9 mouse cellular contexts compared by ENCODE assay signal in the genomic region with DNA sequence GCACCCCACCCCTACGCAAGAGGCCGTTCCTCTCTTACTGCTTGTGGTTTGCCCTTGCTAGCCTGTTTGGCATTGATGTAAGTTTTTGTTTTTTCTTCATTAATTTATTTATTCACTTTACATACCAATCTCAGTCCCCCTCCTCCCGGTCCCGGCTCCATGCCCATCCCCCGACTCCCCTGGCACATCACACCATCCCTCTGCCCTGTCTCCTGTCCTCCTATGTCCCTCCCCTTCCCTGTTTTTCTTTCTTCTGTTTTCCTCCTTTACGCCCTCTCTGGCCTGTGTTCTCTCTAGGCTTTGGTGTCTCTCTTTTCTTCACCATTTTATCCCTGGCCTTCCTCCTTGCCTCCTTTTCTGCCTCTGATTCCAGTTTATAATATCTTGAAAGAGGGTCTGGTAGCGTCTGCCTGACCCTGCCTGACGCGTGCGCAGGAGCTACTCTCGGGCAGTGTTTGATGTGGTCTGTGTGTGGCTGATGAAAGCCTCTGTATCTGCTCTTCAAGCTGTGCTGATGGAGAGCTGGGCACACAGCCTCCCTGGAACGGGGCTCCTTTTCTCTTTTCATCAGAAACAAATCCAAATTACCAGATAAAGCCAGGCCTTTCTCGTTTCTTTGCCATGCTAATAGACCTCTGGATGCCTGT.
DNase-seq lines count a peak whose midpoint lies in the region; ATAC-seq and TF ChIP-seq lines count a peak whose summit lies in the region.
"Had no signal": no experiment of that assay in that cellular context is flagged by ENCODE, and none has a peak within 500 bp of the region (broad histone marks: within the 10 kb centered on the region; RNA-seq: fewer than 3 reads in every experiment).

No protein-coding gene starts in this region.

- H3K27me3 ChIP-seq in kidney, embryonic 14.5 days (ENCODE audit: control insufficient read depth, insufficient read depth, low read length) = no peaks in the 10 kb centered on the region
- no peaks in the 10 kb centered on the region for H3K27me3 ChIP-seq in forebrain, postnatal 0 days (ENCODE audit: insufficient read depth, low read length)
- H3K27me3 ChIP-seq: megakaryocyte, embryonic 14.5 days had no signal

- H3K9ac ChIP-seq in kidney, embryonic 14.5 days (ENCODE audit: low read depth, low read length) = no peak overlapping the region
- H3K9ac ChIP-seq in forebrain, postnatal 0 days = no peak overlapping the region; the same call in 1 of the 2 replicates

- H3K4me2 ChIP-seq in kidney, embryonic 14.5 days (replicated peaks; ENCODE audit: low read depth, low read length) = no peak overlapping the region
- no peak overlapping the region for H3K4me2 ChIP-seq in forebrain, postnatal 0 days (ENCODE audit: low read depth)

- H3K36me3 ChIP-seq in kidney, embryonic 14.5 days (ENCODE audit: control insufficient read depth, insufficient read depth, low read length) = no peaks in the 10 kb centered on the region
- no peaks in the 10 kb centered on the region for H3K36me3 ChIP-seq in forebrain, postnatal 0 days (ENCODE audit: insufficient read depth)

- DNase-seq in kidney, adult 18-20 months = peak; percentile 5
- DNase-seq in ZHBTc4 (ENCODE audit: low read depth, low spot score) = peak; percentile 80
- peak; percentile 44 for DNase-seq in forebrain, postnatal 0 days
- peak; percentile 30 for DNase-seq in neural tube, embryonic 10.5 days (ENCODE audit: extremely low spot score, low spot score)
- DNase-seq in lung, postnatal 14 days = no peak
- DNase-seq in layer of hippocampus, adult 11-12 months (ENCODE audit: low spot score) = no peak

- H3K4me1 ChIP-seq in kidney, embryonic 14.5 days (ENCODE audit: control insufficient read depth, insufficient read depth, low read length) = peaks cover 35% of the 10 kb centered on the region
- H3K4me1 ChIP-seq in forebrain, postnatal 0 days (ENCODE audit: insufficient read depth) = peaks cover 9% of the 10 kb centered on the region; the same call in 1 of the 2 replicates
- H3K4me1 ChIP-seq: megakaryocyte, embryonic 14.5 days had no signal

- ATAC-seq in kidney, embryonic 14.5 days (ENCODE audit: low FRiP score, low TSS enrichment) = no peak
- ATAC-seq in forebrain, postnatal 0 days = peak; percentile 82
- no peak for ATAC-seq in megakaryocyte progenitor cell, adult 5-6 weeks (replicated peaks; ENCODE audit: poor library complexity)

- 35% methylated on average over 13 of the region's 13 CpGs for WGBS in kidney, embryonic 14.5 days
- 23% methylated on average over 13 of the region's 13 CpGs for WGBS in forebrain, postnatal 0 days

- TF ChIP-seq CTCF in forebrain, postnatal 0 days (IDR thresholded peaks at IDR 0.05; ENCODE audit: low read depth) = no peak

- no peak overlapping the region for H3K27ac ChIP-seq in kidney, embryonic 14.5 days (ENCODE audit: low read depth, low read length)
- no peak overlapping the region for H3K27ac ChIP-seq in forebrain, postnatal 0 days (ENCODE audit: low read depth, low read length)

- H3K4me3 ChIP-seq in kidney, embryonic 14.5 days (ENCODE audit: low read length) = no peak overlapping the region
- no peak overlapping the region for H3K4me3 ChIP-seq in forebrain, postnatal 0 days (ENCODE audit: low read depth, low read length)
- H3K4me3 ChIP-seq: megakaryocyte, embryonic 14.5 days had no signal

- H3K9me3 ChIP-seq in kidney, embryonic 14.5 days (ENCODE audit: control insufficient read depth, low read length) = no peaks in the 10 kb centered on the region
- H3K9me3 ChIP-seq in forebrain, postnatal 0 days (ENCODE audit: low read length) = no peaks in the 10 kb centered on the region
- H3K9me3 ChIP-seq: megakaryocyte, embryonic 14.5 days had no signal

Comparison
In these comparisons a context has a peak if more than half of its experiments do, and no peak if none do; other contexts are left out.
1. DNase-seq: peak in kidney, adult 18-20 months (single experiment), ZHBTc4 (single experiment), forebrain, postnatal 0 days (single experiment) and neural tube, embryonic 10.5 days (single experiment); none in lung, postnatal 14 days (single experiment) and layer of hippocampus, adult 11-12 months (single experiment).